Mouse (Mus musculus) E14TG2a.4 (cell line): ENCODE measurements around the gene Lin9.

Source experiments
- CTCF ChIP-seq: conservative IDR thresholded peaks from 2 replicates; pipeline ENCODE4 v1.5.1; 2014; ENCODE audit warnings: low read length
- NANOG ChIP-seq: IDR thresholded peaks from 2 replicates; pipeline ENCODE4 v1.6.1; 2014; ENCODE audit warnings: borderline replicate concordance, low read length, mixed read lengths

- TF ChIP-seq CTCF (no peak), NANOG (no peak)
These were observed 50.3 kb downstream of the Lin9 start for GRCm38 (mm10) chr1:180691284-180691683.
